Mouse (Mus musculus) lung, postnatal 0 days (tissue): ENCODE measurements around the gene St8sia1. TPM values are rescaled to one million over a fixed set of nuclear protein-coding genes. Genes with fewer than 3 reads are reported as not detected.

ENCODE experiments used
- ATAC-seq: fragments of 200-750 bp; cut with Nextera tagmentation; 2 replicates; pipeline ENCODE4 v1.8.0; 2017; ENCODE audit warnings: moderate library complexity
- DNase-seq: peaks from one replicate; pipeline ENCODE4 v3.0.0-alpha.2; 2016; ENCODE audit warnings: low spot score
- H3K27ac ChIP-seq: fragments of 300-500 bp; sonication (generic); 2 replicates; pipeline ENCODE4 v1.5.1; 2014; ENCODE audit warnings: antibody characterized with exemption, mild to moderate bottlenecking, low read length, mixed read lengths
- H3K27me3 ChIP-seq: fragments of 300-500 bp; sonication (generic); replicated peaks from 2 replicates; pipeline ENCODE4 v1.6.1; 2014; ENCODE audit warnings: low read length, mixed read lengths; ENCODE audit not compliant: insufficient read depth
- H3K36me3 ChIP-seq: fragments of 300-500 bp; sonication (generic); 2 replicates; pipeline ENCODE4 v1.6.1; 2014; ENCODE audit warnings: low read length, mixed read lengths; ENCODE audit not compliant: insufficient read depth
- H3K4me1 ChIP-seq: fragments of 300-500 bp; sonication (generic); 2 replicates; pipeline ENCODE4 v1.6.1; 2014; ENCODE audit warnings: antibody characterized with exemption, low read depth, low read length, mixed read lengths; ENCODE audit not compliant: insufficient read depth
- H3K4me2 ChIP-seq: fragments of 300-500 bp; sonication (generic); replicated peaks from 2 replicates; pipeline ENCODE4 v1.6.1; 2014; ENCODE audit warnings: low read depth, mild to moderate bottlenecking, low read length, moderate library complexity, mixed read lengths
- H3K4me3 ChIP-seq: fragments of 300-500 bp; sonication (generic); 2 replicates; pipeline ENCODE4 v1.5.1; 2014; ENCODE audit warnings: low read depth, low read length
- H3K9ac ChIP-seq: fragments of 300-500 bp; sonication (generic); replicated peaks from 2 replicates; pipeline ENCODE4 v1.6.1; 2014; ENCODE audit warnings: low read depth, mild to moderate bottlenecking
- H3K9me3 ChIP-seq: fragments of 300-500 bp; sonication (generic); 2 replicates; pipeline ENCODE4 v1.6.1; 2016; ENCODE audit warnings: low read length, mixed read lengths
- CTCF ChIP-seq: IDR thresholded peaks from 2 replicates; pipeline ENCODE4 v1.5.1; 2016; ENCODE audit warnings: antibody characterized with exemption, mild to moderate bottlenecking
- EP300 ChIP-seq: IDR thresholded peaks from 2 replicates; pipeline ENCODE4 v1.6.1; 2016; ENCODE audit warnings: antibody characterized with exemption, mild to moderate bottlenecking, control low read depth
- WGBS: fragments of 180-500 bp; shearing (Covaris S2); extraction: QIAGEN DNeasy Blood & Tissue Kit; methylation state at CpG from one replicate; pipeline ENCODE4 v1.1.7; 2014; 5-methylcytosine and 5-hydroxymethylcytosine counted together
- polyA plus RNA-seq: library from polyadenylated mRNA; unstranded; fragments of >200 nt; fragmentation: Nextera tagmentation; extraction: Ambion mirVana; gene quantifications from 2 replicates; pipeline ENCODE4 v1.2.1, GENCODE M21; 2015

The St8sia1 gene
- polyA plus RNA-seq, 1 experiment from 2014 or later = 0.11 TPM

DNA sequence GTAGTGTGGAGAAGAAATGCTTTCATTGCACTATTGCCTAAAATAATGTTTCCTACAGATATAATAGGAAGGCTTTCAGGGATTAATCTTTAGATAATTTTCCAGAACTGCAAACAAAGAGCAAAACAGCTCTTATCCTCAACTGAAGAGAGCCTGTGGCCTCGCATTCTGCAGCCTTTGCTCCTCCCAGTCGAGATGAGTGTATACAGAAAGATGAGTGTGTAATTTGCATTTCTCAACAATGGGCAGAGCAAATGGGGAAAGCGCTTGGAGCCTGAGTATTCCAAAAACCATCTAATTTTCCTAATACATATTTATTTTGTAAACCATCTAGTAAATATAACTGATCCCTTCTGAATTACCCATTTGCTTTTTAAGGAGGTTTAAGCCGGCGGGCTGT lies 38.3 kb downstream of the St8sia1 start:
- Histone ChIP-seq H3K27me3 (no peaks in the 10 kb centered on the region), H3K4me3 (no peak overlapping the region), H3K9me3 (no peaks in the 10 kb centered on the region), H3K4me1 (no peaks in the 10 kb centered on the region), H3K36me3 (no peaks in the 10 kb centered on the region), H3K27ac (no peak overlapping the region), H3K4me2 (no peak overlapping the region), H3K9ac (no peak overlapping the region)
- ATAC-seq = no peak
- no peak for TF ChIP-seq EP300
- no peak for TF ChIP-seq CTCF
- 79% methylated on average over 5 of the region's 5 CpGs for WGBS
- DNase-seq = no peak

DNA sequence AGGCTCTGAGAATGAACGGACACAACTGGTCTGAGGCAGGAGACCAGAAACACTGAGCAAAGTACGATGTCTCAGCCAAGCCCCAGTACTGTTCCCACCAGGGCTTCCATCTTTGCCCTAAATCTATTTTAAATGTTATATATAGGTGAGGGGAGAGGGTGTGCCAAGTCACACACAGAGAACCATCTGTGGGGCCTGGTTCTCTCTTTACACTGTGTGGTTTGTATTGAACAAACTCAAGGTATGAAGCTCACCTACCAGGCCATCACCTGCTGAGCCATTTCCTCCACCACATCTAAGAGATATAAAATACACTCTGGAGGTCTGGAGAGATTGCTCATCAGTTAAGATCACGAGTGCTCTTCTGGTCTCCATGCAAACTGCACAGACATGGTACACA lies 38.9 kb downstream of the St8sia1 start:
- ATAC-seq = no peak
- Histone ChIP-seq H3K4me1 (no peaks in the 10 kb centered on the region), H3K4me3 (no peak overlapping the region)

DNA sequence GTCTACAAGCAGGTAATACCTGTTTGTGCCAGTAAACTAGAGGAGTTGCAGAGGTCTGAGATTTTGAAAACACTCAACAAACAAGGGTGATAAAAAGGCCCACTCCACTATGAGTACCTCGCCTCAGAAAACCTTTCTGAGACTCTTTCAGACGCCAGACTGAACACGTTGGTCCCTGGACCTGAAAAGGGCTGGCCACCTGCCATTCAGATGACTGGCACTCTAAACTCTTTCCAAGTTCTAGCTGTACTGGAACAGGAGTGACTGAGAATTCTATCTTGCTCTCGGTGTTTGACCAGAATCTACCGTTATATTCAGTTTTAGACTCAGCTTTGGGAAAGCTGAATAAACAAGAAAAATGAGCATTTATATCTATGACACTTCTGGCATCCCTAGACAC lies 43.4 kb downstream of the St8sia1 start:
- Histone ChIP-seq H3K27ac (no peak overlapping the region), H3K36me3 (no peaks in the 10 kb centered on the region), H3K4me2 (no peak overlapping the region), H3K9ac (no peak overlapping the region), H3K9me3 (no peaks in the 10 kb centered on the region), H3K27me3 (no peaks in the 10 kb centered on the region), H3K4me1 (no peaks in the 10 kb centered on the region), H3K4me3 (no peak overlapping the region)
- DNase-seq = no peak
- ATAC-seq = peak; percentile 11; the same call in 1 of the 2 replicates
- 49% methylated on average over 5 of the region's 5 CpGs for WGBS
- TF ChIP-seq CTCF (no peak), EP300 (no peak)

More for the DNA sequence above, 38.9 kb downstream of the St8sia1 start:
- Histone ChIP-seq H3K4me2 (no peak overlapping the region), H3K9ac (no peak overlapping the region), H3K36me3 (no peaks in the 10 kb centered on the region), H3K27me3 (no peaks in the 10 kb centered on the region), H3K9me3 (no peaks in the 10 kb centered on the region), H3K27ac (no peak overlapping the region)
- DNase-seq = no peak
- no peak for TF ChIP-seq CTCF
- no peak for TF ChIP-seq EP300
- WGBS = 84% methylated on average over 3 of the region's 3 CpGs

DNA sequence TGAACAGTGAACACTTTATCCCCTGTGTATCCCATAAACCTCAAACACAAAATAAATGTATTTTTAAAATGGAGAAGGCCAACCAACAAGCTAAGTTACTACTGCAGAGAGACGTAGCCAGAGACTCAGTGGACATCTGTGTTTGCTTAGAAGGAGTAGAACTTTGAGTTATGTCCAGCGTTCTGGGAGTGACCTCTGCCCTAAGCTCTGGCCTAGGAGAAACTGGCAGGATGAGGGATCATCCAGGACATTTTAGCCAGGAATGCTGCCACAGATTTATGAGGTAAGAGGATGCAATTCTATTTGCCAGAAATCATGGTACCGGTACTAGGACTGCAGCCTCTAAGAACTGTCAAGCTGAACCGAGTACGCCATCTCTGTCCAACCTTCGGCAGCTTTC lies 45.6 kb downstream of the St8sia1 start:
- DNase-seq (no peak), ATAC-seq (no peak)
- WGBS = 75% methylated on average over 6 of the region's 6 CpGs
- Histone ChIP-seq H3K4me3 (no peak overlapping the region), H3K4me2 (no peak overlapping the region), H3K9me3 (no peaks in the 10 kb centered on the region), H3K9ac (no peak overlapping the region), H3K36me3 (no peaks in the 10 kb centered on the region), H3K27me3 (no peaks in the 10 kb centered on the region), H3K27ac (no peak overlapping the region), H3K4me1 (no peaks in the 10 kb centered on the region)
- no peak for TF ChIP-seq CTCF
- no peak for TF ChIP-seq EP300

DNA sequence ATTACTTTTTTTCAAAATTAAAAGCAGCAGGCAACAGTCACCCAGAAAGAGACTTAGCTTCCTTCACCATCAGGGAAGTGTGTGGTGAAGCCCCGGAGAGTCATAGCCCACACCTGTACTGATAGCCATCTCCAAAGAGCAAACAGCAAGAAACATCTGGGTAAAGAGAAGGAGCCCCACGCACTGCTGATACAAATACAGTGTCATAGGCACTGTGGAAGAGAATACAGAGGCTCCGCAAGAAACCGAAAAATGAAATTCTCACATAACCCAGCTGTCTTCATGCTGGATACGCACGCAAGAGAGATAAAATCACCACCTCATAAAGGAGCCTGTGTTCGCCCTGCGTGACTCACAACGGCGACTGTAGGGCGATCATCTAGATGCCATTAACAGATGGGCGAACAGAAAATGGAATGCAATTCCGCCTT lies 46.8 kb downstream of the St8sia1 start:
- H3K4me3 ChIP-seq = no peak overlapping the region
- DNase-seq (no peak), ATAC-seq (no peak)
- H3K9me3 ChIP-seq = no peaks in the 10 kb centered on the region
- TF ChIP-seq EP300 (no peak), CTCF (no peak)
- no peaks in the 10 kb centered on the region for H3K4me1 ChIP-seq
- H3K36me3 ChIP-seq = no peaks in the 10 kb centered on the region
- no peak overlapping the region for H3K27ac ChIP-seq
- WGBS = 81% methylated on average over 13 of the region's 13 CpGs
- H3K9ac ChIP-seq = no peak overlapping the region
- H3K27me3 ChIP-seq = no peaks in the 10 kb centered on the region
- H3K4me2 ChIP-seq = no peak overlapping the region

DNA sequence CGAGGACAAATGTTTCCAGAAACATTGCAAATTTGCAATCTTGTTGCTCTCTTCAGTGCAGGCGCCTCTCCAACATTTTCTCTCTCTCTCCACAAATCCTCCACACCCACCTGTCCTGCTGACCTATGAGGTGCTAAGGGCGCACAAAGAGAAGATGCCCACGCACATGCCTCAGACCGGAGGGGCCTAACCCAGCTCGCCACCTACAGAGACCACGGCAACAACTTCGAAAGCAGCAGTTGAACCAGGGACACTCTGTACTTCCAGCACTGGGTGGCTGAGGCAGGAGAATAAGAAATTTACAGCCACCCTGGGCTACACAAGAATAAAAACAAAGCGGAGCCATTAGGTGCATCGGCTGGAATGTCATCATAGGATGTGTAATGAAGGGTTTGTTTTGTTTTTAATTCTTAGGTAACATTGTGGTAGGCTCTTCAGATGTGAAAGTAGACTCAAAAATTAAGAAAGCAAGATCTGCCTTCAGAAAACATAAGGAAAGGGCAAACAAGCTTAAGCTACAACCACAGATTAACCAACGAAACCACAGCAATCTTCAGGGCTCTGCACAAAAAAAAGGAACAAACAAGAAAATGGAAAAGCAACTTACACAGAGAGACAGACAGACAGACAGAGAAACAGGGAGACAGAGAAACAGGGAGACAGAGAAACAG lies 47.8 kb downstream of the St8sia1 start:
- Histone ChIP-seq H3K4me1 (no peaks in the 10 kb centered on the region), H3K36me3 (no peaks in the 10 kb centered on the region), H3K27me3 (no peaks in the 10 kb centered on the region), H3K27ac (no peak overlapping the region), H3K9ac (no peak overlapping the region), H3K9me3 (no peaks in the 10 kb centered on the region), H3K4me3 (no peak overlapping the region), H3K4me2 (no peak overlapping the region)
- TF ChIP-seq CTCF (no peak), EP300 (no peak)
- 82% methylated on average over 11 of the region's 11 CpGs for WGBS
- DNase-seq (no peak), ATAC-seq (no peak)
